Mouse (Mus musculus): ENCODE results near the gene Jakmip3. TPM values are rescaled to one million over a fixed set of nuclear protein-coding genes. Genes with fewer than 3 reads are reported as not detected.

The Jakmip3 gene
- polyA plus RNA-seq, 2 experiments from 2014 or later = not detected

DNA sequence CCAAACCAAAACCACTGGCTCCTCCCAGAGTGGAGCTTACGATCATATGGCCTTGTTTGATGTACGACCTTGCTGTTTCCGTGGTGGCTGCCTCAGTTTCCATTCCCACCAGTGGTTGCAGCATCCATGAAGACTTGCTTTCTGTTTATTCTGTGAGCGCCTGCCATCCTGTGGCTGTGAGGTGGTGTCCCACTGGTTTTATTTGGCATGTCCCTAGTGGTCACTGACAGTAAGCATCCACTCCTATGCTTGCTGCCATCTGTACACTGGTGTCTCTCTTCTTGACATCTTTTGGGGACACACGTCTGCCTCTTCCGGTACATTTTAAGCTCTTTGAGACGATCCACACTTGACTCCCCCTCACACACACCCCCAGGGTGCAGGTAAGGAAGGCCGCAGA lies 7.2 kb downstream of the Jakmip3 start:
- no peak for ATAC-seq

DNA sequence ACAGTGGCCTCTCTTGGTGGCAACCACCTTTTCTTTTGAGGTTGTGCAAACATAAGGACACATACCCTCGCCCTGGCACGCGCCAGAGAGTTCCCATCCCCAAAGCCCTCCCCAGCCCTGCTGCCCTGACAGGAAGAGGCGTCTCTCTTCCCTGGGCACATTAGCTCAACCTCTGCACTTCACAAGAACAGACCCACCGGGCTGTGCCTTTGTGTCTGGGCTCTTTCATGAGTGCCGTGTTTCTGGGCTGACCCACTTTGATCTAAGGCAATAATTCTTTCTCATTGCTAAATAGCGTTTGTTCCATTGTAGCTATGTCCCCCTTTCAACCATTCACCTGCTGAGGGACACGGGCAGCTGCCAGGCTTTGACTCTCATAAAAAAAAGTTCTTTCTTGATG lies 7.8 kb downstream of the Jakmip3 start:
- ATAC-seq = no peak

DNA sequence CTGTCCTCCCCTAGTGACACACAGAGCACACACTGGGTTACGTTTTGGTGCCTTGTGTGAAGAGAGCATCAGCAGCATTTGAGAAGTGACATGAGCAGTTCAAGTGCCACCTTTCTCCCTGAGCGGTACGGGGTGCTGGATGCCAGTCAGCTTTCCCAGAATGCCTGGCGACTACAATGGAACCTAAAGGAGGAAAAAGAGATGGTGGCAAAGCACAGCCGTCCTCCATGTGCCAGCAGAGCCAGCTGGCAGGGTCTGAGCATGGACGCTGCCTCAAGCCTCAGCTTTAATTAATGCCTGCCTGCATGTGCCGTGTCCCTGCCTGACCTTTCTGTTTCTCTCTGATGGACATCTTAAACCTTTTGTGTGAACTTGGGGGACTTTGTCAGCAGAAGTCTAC lies 15.3 kb downstream of the Jakmip3 start:
- ATAC-seq = no peak

DNA sequence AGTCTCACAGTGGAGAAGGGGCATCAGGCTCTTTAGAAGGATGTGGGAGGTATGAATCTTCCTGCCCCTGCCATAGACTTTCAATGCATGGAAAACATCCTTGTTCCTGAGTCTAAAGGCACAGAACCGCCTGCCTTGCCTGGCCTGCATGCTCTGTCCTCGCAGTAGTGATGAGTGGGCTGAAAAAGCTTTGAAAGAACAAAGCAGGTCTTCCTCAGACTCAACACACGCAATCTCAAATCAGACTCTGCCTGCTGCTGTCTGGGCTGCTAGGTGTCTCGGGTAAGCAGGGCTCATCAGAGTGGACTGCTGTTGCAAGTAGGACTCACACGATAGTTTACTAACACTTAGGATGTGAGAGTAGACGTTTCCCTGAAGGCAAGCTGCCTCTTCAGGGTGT lies 16.6 kb downstream of the Jakmip3 start:
- ATAC-seq = no peak

DNA sequence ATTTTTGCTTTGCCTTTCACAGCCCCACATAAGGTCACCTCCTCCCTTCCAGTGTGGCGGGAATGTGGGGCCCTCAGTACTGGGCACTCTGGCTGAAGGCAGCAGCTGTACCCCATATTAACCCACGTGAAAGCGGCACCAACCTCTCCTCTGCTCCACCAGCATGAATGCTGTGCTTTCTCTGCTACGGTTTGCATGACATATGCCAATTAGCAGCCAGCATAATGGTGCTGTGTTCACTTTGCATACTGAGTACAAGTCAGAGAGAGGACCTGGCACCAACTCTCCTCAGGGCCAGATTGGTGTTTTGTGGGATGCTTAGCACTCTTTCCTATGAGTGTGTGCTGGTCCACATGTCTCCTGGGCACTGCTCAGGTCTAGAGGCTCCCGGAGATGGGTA lies 19.2 kb downstream of the Jakmip3 start:
- no peak for ATAC-seq

DNA sequence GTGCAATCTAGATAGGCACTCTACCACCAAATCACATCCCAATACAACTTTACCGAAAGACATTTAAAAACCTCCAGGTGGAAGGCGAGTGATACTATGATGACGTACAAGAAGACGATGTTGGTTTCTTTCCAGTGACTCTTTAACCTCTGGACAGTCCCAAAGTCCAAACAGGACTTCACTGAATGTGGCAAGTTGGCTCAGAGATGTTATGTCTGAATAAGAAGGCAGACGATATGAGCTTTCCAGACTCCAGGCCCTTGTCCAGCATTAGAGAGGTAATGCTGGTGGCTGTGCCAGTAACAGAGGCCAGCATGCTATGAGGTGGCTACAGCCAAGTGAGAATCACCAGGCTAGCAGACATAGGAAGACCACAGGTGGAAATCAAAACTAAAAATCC lies 23.2 kb downstream of the Jakmip3 start:
- no peak for ATAC-seq

DNA sequence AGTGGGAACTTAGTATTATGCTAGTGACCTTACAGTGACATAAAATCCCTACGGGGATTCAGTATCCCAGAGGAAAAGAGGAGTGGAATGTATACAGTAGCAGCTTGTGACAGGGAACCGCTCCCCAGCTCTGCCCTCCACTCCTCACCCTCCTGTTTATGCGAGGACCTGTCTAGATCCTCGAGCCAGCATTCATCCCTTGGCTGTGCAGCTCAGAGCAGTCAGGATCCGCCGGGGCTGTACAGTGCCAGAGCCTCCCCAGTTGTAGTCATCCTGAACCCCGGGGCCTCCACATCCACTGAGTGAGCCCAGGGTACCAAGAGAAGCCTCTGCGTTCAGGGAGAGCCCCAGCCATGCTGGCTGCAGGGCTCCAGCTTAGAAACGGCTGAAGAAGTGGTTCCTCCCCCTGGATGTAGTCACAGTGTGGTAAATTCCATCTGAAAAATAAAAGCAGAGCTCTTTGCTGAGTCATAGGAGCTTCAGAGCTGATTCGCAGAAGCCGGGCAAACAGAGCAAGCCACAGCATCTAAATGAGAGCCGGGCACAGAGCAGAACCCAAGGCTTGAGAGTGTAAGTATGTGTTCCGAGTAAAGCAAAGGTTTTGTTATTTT lies 27.6 kb downstream of the Jakmip3 start:
- ATAC-seq = no peak

DNA sequence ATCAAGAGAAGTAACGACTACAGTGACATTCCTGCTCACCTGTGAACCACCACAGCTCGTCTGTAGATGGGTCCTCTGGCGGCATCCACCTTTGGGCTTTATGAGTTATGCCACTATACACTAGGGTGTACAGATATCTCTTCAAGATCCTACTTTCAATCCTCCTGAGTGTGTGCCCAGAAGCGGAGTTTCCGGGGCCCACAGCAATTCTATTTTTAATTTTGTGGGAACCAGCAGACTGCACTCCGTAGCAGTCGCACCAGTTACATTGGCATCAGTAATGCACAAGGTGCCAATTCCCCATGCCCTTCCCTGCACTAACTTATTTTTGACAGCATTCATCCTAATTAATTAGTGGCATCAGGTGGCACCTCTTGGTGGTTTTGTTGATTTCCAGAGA lies 37.0 kb downstream of the Jakmip3 start:
- ATAC-seq = no peak

DNA sequence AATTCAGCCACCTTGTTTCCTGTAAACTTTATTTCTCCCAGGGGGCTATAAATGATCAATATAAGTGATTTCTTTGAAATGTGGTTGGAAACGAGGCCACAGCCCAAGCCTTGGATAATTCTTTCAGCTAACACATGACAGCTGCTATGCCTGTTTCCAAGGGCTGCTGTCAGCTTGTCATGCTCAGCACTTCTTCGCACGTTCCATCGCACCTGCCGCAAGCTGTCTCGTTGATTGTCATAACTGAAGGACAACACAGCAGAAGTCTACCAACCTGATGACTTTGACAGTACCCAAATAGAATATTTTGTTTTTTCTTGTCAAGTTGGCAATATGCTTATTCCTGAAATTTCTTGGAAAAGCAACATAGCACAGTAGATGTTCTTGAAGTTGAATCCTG lies 44.0 kb downstream of the Jakmip3 start:
- ATAC-seq = no peak

DNA sequence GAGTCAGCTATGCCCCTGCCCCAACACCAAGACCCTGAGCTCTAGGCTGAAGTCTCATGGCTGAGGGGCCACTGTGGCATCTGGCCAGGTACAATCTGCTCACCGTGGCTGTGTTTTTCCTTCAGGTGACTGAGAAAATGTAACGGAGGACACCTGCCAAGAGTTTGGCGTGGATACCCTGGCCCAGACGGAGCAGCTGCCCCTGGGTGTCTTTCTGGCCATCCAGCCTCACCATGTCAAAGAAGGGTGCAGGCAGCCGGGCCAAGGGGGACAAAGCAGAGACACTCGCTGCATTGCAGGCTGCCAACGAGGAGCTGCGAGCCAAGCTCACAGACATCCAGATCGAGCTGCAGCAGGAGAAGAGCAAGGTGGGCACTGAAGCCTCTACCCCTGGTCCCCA lies 48.6 kb downstream of the Jakmip3 start:
- ATAC-seq = no peak

DNA sequence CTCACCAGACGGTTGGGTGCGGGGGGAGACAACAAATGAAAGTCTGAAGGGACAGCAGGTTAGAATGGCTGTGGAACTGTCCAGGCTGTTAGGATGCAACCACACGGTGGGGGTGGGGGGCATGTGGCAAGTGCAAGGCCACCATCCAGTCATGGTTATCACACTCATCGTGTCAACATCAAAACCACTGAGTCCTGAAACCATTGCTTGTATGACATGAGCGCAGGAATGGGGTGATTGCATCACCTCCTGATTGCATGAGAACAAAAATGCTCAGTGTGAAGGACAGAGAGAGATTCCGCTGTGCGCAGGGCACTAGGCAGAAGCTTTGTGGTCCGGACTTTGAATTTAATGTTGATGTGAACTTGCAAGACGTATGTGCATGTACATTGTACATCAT lies 62.2 kb downstream of the Jakmip3 start:
- no peak for ATAC-seq

DNA sequence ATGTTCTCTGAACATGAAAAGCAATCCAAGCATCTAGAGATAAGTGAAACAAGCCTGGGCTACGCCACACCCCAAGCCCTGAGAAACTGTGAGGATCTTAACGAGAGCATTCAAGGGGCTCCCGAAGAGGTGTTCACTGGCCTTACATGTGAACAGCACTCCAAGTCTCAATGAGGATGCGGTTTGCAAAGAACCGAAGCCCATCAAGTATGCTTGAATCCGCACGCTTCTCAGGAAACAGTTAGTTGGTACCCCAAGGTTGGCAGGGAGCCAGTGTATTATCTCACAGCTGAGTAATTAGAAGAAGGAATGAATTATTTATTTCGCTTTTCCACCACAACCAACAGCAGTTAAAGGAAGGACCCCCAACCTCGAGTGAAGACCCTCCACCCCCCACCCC lies 62.7 kb downstream of the Jakmip3 start:
- no peak for ATAC-seq

DNA sequence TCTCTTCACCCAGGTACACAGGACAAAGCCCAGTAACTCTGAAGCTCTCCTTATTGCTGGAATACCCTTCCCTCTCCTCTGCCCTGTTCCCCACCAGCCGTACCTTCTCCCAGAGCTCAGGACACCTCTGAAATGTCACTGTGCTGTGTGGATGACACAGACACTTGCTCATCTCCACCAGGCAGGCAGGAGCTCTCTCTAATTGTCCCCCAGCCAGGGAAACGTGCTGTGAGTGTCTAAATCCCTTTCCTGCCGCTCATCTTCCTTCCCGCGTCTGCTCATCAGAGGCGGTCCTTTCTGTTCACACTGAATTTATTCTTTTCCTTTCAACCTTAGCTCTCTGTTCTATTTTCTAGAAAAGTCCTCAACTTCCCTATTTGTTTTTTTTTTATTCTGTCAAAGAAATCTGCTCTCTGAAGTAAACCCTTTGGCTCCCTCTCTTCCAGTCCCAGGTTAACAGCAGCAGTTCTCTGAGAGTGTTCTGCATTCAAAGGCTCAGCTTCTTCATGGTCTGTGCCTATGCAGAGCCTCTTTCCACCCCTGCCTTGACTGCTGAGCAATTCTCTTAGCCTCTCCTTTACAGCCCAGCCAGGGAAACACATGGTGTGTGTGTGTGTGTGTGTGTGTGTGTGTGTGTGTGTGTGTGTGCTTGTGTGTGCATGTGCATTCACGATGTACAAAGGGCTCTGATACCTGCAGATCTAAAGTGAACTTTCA lies 69.4 kb downstream of the Jakmip3 start:
- ATAC-seq = no peak

DNA sequence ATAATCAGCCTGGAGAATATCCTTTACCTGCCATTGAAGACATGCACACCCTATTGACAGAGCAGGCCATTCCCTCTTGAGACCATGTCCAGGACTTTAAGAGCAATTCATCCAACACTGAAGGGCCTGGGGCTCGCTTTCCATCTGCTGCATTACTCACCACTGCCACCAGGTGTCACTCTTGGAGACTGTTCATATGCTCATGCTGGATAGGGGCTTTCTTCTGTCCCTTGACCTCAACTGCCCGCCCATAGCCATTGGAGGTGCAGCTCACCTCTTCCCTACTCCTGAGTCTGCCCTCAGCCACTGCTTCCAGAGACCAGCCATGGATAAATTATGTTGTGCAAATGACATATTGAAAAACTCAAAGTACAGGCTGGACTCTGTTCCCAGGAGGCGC lies 70.5 kb downstream of the Jakmip3 start:
- ATAC-seq = no peak

DNA sequence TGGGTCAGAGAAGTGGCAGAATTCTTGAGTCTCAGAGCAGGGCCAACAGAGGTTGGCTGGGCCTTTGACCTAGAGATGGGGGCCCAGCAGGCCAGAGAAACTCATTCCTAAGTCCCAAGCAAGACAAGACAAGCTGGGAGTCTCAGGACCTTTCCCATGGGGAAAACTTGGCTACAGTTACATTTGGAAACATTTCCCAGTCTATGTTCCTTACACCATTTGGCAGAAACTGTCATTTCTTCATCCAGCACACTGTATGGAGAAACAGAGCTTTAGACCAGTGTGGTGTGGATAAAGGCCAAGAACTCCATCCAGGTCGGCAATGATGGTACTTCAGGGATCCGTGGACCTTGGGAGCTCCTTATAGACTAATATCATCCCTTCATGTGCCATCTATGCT lies 71.1 kb downstream of the Jakmip3 start:
- ATAC-seq = no peak

DNA sequence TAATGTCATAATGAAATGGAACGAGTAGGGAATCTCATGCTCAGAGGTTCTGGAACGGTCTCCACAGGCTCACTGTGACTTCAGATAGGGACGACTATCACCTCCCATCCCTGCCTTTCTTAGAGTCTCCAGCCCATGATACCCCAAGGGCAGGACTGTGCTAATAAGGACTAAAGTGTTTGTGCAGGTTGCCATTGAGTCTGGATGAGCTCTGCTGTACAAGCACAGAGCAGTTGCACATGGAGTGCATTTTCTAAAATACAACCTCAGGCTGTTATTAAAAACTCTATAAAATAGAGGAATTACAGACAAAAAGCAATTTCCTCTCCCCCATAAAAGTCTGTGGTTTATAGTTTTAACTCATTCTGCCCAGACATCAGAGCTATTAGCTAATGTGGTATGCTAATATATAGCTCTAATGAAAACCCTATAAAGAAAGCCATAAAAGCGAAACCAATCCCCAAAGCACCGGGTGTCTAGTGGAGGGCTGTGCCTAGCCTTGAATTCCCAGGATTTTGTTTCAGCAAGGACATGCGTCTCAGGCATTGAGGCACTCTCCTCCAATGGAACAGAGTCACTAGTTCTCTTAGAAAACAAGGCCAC lies 72.3 kb downstream of the Jakmip3 start:
- ATAC-seq = no peak

DNA sequence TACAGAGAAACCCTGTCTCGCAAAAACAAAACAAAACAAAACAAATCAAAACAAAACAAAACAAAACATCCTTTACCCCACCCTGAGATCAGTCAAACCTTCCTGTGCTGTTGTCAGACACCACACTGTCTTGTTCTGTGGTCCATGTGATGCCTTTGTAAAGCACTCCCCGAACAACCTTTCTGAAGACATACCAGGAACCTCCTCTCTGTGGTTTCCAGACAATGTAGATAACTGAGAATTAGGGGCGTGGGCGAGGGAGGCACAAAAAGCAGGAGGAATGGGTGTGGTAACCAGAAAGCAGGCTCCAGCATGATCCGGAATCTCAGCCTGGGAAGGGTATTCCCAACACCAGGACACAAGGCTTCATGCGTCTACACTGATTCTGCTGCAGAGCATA lies 74.6 kb downstream of the Jakmip3 start:
- ATAC-seq = no peak

DNA sequence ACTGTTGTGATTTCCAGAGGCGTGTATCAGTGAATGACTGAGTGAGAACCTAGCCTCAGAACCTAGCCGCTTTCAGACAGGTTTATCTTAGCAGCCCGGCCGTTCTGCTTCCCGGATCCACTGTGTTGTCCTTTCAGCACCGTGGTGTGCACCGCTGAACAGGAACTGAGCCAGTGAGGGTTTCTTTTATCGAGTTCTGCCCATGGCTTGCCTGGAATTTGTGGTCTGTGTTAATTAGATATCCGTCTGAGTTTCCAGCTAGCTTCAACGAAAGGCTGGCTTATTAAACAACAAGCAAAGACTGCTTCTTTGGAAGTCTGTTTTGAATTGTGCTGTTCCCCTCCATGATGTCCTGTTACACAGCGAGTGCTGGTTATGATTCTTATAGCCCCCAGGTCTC lies 75.8 kb downstream of the Jakmip3 start:
- no peak for ATAC-seq

DNA sequence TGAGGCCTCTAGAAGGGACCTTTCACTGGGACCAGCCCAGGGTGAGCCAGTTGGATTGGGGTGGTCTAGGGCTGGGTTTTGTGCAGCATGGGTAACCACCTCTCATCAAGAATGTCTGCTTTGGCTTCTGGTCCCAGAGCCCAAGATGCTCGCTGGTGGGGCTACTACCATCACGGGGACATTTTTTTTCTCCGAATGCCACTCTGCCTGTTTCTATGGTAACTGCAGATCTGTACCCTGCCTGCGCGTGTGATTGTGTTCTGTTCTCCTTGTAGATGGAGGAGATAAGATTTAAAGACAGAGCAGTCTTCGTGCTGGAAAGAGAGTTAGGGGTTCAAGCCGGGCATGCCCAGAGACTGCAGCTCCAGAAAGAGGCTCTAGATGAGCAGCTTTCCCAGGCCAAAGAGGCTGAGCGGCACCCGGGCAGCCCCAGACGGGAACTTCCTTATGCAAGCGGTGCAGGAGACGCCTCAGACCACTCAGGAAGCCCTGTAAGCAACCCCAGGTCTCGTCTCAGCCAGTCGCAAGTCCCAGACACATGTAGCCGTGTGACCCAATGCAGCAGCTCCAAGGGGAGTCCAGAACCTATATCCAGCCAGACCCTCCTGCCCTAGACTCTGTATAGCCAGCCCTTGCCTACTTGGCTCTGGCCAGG lies 76.8 kb downstream of the Jakmip3 start:
- ATAC-seq = no peak

DNA sequence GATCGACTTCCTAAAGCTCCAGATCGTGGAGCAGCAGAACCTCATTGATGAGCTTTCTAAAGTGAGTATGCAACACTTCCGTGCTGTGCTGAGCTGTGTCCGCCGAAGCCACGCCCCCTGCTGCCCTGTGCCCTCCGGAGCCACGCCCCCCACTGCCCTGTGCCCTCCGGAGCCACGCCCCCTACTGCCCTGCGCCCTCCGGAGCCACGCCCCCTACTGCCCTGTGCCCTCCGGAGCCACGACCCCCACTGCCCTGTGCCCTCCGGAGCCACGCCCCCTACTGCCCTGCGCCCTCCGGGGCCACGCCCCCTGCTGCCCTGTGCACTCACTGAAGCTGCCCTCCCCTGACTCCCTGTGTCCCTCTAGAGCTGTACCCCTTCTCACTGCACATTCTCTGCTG lies 80.4 kb downstream of the Jakmip3 start:
- no peak for ATAC-seq

DNA sequence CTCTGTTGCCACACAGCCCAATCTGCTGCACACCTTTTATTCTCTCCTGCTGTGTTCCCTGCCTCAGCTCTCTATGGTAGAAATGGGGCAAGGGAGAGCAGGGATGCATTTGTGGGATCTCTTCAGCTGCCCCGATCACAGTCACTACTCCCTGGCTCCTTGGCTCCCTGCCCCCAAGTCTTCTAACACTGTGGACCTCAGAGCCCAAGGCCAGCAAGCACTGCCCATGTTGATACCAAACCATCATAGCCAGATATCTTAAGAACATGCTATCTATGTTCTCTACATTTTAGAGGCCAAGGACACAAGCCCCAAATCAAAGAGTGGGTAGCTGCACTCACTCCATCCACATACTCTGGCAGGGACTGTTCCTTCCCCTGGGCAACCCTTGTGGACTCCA lies 80.8 kb downstream of the Jakmip3 start:
- ATAC-seq = no peak

DNA sequence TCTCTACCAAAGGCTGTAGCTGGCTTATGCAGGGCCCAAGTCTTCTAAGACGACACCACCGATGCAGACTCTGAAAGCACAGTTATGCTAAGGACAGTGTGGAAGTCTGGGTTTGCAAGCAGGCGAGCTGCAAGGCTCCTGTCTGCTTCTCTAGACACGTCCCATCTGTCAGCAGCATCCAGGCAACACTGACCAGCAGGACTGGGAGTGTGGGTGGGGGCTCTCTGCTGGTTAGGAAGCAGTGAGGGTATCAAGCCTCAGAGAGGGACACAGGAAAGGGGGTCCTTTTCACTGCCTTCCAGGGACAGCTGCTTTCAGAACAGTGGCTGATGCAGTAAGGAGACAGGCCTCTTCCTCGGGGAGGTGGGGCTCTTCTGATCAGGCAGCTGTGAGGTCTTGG lies 86.6 kb downstream of the Jakmip3 start:
- ATAC-seq = no peak

DNA sequence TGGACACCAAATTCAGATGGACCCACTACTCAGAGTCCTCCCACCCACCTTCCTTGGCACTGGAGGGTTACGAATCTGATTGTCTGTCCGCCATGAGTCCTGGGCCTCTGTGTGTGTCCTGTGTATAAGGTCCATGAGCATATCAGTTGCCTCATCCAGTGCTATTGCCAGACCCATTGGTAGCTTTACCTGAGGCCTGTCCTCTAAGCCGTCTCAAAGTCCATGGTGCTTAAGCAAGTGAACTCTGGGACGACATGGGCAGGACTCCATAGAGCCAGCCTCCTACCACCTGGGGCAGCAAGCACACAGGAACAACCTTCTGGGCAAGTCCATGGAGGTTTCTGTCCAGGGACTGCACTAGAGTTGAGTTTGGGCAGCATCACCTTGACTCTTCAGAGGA lies 90.7 kb downstream of the Jakmip3 start:
- ATAC-seq = no peak

DNA sequence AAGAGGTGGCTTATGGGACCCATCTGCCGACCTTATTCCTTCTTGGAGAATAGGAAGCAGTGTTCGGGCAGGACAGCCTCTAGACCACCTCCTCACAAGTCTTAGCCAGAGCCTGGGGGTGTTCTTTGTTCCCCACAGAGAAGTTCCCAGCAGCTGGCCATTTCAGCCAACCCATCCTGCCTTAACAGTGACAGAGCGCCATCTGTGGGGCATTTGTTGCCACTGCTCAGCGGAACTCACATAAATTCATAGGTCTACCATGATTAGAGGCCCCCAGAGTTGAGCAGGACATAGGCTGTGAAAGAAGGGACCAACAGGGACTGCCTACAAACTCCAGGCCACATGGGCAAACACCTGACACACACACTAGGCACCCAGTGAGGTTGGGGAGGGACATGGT lies 122.9 kb downstream of the Jakmip3 start:
- ATAC-seq = no peak
